In the genomic region with DNA sequence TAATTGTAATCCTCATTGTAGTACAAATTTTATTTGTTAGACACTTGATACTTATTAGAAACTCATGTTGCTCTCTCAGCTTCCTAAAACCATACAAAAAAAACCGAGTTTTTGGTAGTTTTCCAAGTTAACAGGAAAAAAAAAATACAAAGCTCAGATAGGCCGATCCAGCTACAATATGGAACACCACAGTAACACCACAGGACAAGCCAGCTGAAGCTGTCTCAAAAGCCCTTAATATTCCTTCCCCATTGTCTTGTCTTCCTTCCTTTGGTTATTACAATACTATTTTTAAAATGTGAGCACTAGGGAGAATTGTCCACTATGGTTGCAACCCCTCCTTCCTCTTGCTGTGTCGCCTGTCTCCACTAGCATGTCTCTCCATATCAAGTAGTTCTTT, we compare ENCODE assay signal across 28 mouse cellular contexts.
"Had no signal": no experiment of that assay in that cellular context is flagged by ENCODE, and none has a peak within 500 bp of the region (broad histone marks: within the 10 kb centered on the region; RNA-seq: fewer than 3 reads in every experiment).

No protein-coding gene starts in this region.

- DNase-seq: cerebellum, adult 18-20 months; cerebellum, adult 2 months; cerebellum, adult 8-10 months; cerebellum, adult 9-10 months; cerebellum, adult 9-11 months; cerebellum, postnatal 10 days; cerebellum, postnatal 14 days; cerebellum, postnatal 25 days; cerebellum, postnatal 36 days; embryo, embryonic 11 days; forebrain, postnatal 0 days; gastrocnemius, adult 2 months; gastrocnemius, postnatal 10 days; gastrocnemius, postnatal 14 days; gastrocnemius, postnatal 25 days; gastrocnemius, postnatal 36 days; heart, adult 11 months had no signal

- H3K9me3 ChIP-seq: embryonic facial prominence, embryonic 10.5 days; embryonic facial prominence, embryonic 12.5 days; embryonic facial prominence, embryonic 13.5 days; embryonic facial prominence, embryonic 15.5 days; forebrain, embryonic 10.5 days; forebrain, embryonic 12.5 days; forebrain, embryonic 13.5 days; forebrain, embryonic 15.5 days had no signal

- H3K9ac ChIP-seq: embryonic facial prominence, embryonic 12.5 days; embryonic facial prominence, embryonic 13.5 days; embryonic facial prominence, embryonic 15.5 days; forebrain, embryonic 12.5 days; forebrain, embryonic 13.5 days; forebrain, embryonic 15.5 days; forebrain, postnatal 0 days had no signal

- H3K27ac ChIP-seq: embryonic facial prominence, embryonic 10.5 days; embryonic facial prominence, embryonic 12.5 days; embryonic facial prominence, embryonic 13.5 days; embryonic facial prominence, embryonic 15.5 days; forebrain, embryonic 10.5 days; forebrain, embryonic 12.5 days; forebrain, embryonic 13.5 days; forebrain, embryonic 15.5 days; gastrocnemius, adult 2 months had no signal

- H3K4me2 ChIP-seq: embryonic facial prominence, embryonic 12.5 days; embryonic facial prominence, embryonic 13.5 days; embryonic facial prominence, embryonic 15.5 days; forebrain, embryonic 12.5 days; forebrain, embryonic 13.5 days; forebrain, embryonic 15.5 days had no signal

- H3K4me3 ChIP-seq: embryonic facial prominence, embryonic 10.5 days; embryonic facial prominence, embryonic 12.5 days; embryonic facial prominence, embryonic 13.5 days; embryonic facial prominence, embryonic 15.5 days; erythroblast, embryonic 14.5 days; forebrain, embryonic 10.5 days; forebrain, embryonic 12.5 days; forebrain, embryonic 13.5 days; forebrain, embryonic 15.5 days; gastrocnemius, adult 2 months had no signal

- H3K36me3 ChIP-seq: embryonic facial prominence, embryonic 10.5 days; embryonic facial prominence, embryonic 12.5 days; embryonic facial prominence, embryonic 13.5 days; embryonic facial prominence, embryonic 15.5 days; forebrain, embryonic 10.5 days; forebrain, embryonic 12.5 days; forebrain, embryonic 15.5 days had no signal

- H3K27me3 ChIP-seq: embryonic facial prominence, embryonic 12.5 days; embryonic facial prominence, embryonic 15.5 days; forebrain, embryonic 12.5 days; forebrain, embryonic 13.5 days; forebrain, embryonic 15.5 days had no signal

- ATAC-seq: forebrain, embryonic 13.5 days; forebrain, embryonic 14.5 days; forebrain, embryonic 15.5 days; forebrain, embryonic 16.5 days; forebrain, postnatal 0 days had no signal

- H3K4me1 ChIP-seq: embryonic facial prominence, embryonic 10.5 days; embryonic facial prominence, embryonic 12.5 days; embryonic facial prominence, embryonic 13.5 days; embryonic facial prominence, embryonic 15.5 days; forebrain, embryonic 10.5 days; forebrain, embryonic 12.5 days; forebrain, embryonic 13.5 days; forebrain, embryonic 15.5 days had no signal
